Mouse (Mus musculus) ES-Bruce4 (cell line): ENCODE measurements around the gene Gpr63. TPM values are rescaled to one million over a fixed set of nuclear protein-coding genes. Genes with fewer than 3 reads are reported as not detected.
A peak's percentile ranks its signal among the peaks of the same experiment; 100 is the strongest.
"Not testable (repeated sequence)": the region's sequence is repeated elsewhere in the genome, so short reads cannot be mapped to it uniquely, and the experiment has no call there.

Source experiments
- H3K27ac ChIP-seq: 2 replicates; pipeline ENCODE4 v1.5.1; 2012; ENCODE audit warnings: low read length, inconsistent platforms; ENCODE audit not compliant: insufficient read depth
- H3K27me3 ChIP-seq: 2 replicates; pipeline ENCODE4 v1.6.1; 2012; ENCODE audit warnings: mild to moderate bottlenecking, low read length, inconsistent platforms; ENCODE audit not compliant: control insufficient read depth, poor library complexity, insufficient read depth, severe bottlenecking
- H3K36me3 ChIP-seq: 2 replicates; pipeline ENCODE4 v1.6.1; 2012; ENCODE audit warnings: inconsistent platforms, mild to moderate bottlenecking, low read length, moderate library complexity; ENCODE audit not compliant: control insufficient read depth, poor library complexity, insufficient read depth, severe bottlenecking
- H3K4me1 ChIP-seq: one replicate; pipeline ENCODE4 v1.8.1; 2011; ENCODE audit warnings: low read length; ENCODE audit not compliant: control insufficient read depth, insufficient read depth
- H3K4me3 ChIP-seq: 2 replicates; pipeline ENCODE4 v1.5.1; 2011; ENCODE audit warnings: low read depth, mild to moderate bottlenecking, low read length
- H3K9ac ChIP-seq: 2 replicates; pipeline ENCODE4 v1.6.1; 2012; ENCODE audit warnings: low read depth, mild to moderate bottlenecking, inconsistent platforms; ENCODE audit not compliant: poor library complexity, severe bottlenecking
- H3K9me3 ChIP-seq: replicated peaks from 2 replicates; pipeline ENCODE4 v1.6.1; 2012; ENCODE audit warnings: mild to moderate bottlenecking, low read length, inconsistent platforms; ENCODE audit not compliant: control insufficient read depth, poor library complexity, insufficient read depth, severe bottlenecking
- CTCF ChIP-seq: IDR thresholded peaks from one replicate; pipeline ENCODE4 v1.8.1; 2011; ENCODE audit warnings: low read depth, low read length
- EP300 ChIP-seq: IDR thresholded peaks from 2 replicates; pipeline ENCODE4 v1.6.1; 2011; ENCODE audit warnings: low read depth, low read length; ENCODE audit not compliant: insufficient read depth
- POLR2A ChIP-seq: IDR thresholded peaks from one replicate; pipeline ENCODE4 v1.8.1; 2011; ENCODE audit warnings: low read length; ENCODE audit not compliant: insufficient read depth
- polyA plus RNA-seq: library from polyadenylated mRNA; stranded (reverse); fragments of >200 nt; gene quantifications from 2 replicates; pipeline ENCODE4 v1.2.4, GENCODE M21; 2011; ENCODE audit warnings: low read depth; ENCODE audit not compliant: missing spikeins, insufficient read depth, insufficient read length

Gpr63 gene
- polyA plus RNA-seq, 1 experiment = 2.8 TPM

DNA sequence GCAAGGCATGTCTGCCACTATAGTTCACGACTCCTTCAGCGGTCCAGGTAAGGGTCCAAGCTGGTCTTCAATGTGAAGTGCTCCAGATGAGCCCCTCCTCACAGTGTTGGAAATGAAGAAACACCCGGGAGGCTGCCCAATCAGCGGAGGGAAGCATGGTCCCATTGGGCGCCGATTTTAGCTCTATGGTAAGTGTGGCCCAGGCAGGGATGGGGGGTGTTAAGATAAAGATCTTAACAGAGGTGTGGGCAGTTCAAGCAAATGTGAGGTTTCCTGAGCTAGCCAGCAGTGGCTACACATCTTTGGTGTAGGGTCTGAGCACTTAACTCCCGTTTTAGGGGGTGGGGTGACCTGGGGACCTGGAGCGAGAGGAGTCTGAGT lies 299 bp upstream of the Gpr63 start:
- TF ChIP-seq POLR2A = no peak
- TF ChIP-seq EP300 = no peak
- TF ChIP-seq CTCF = no peak
- Histone ChIP-seq H3K9ac (peak overlapping the region; percentile 96; the same call in 1 of the 2 replicates), H3K36me3 (no peaks in the 10 kb centered on the region), H3K4me1 (no peaks in the 10 kb centered on the region), H3K9me3 (no peaks in the 10 kb centered on the region), H3K27ac (no peak overlapping the region), H3K27me3 (peaks cover 3% of the 10 kb centered on the region), H3K4me3 (peak overlapping the region; percentile 40)

DNA sequence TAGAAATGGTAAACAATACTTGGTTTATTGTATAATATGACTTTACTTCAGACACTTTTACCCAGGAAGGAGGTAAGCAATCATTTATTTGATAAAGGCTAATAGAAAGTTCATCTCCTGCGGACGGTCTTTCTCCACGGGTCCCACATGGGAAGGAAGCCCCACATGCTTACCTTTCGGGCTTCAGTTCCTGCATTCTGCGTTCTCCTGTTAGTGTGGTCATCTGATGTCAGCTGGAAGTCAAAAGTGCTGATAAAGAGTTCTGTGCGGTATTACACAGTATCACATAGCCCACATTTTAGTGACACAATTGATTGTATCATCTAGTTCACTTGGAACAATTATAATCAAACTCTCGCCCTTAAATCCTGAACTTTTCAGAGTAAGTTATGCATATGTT lies 1.0 kb downstream of the Gpr63 start:
- no peak overlapping the region for H3K4me3 ChIP-seq
- no peaks in the 10 kb centered on the region for H3K9me3 ChIP-seq
- H3K36me3 ChIP-seq = no peaks in the 10 kb centered on the region
- H3K27me3 ChIP-seq = peaks cover 3% of the 10 kb centered on the region
- H3K9ac ChIP-seq = 0 out of 2 replicates have a peak overlapping the region, but pooled peaks have one; percentile 96
- TF ChIP-seq EP300 = no peak
- TF ChIP-seq CTCF = no peak
- no peak overlapping the region for H3K27ac ChIP-seq
- no peaks in the 10 kb centered on the region for H3K4me1 ChIP-seq

DNA sequence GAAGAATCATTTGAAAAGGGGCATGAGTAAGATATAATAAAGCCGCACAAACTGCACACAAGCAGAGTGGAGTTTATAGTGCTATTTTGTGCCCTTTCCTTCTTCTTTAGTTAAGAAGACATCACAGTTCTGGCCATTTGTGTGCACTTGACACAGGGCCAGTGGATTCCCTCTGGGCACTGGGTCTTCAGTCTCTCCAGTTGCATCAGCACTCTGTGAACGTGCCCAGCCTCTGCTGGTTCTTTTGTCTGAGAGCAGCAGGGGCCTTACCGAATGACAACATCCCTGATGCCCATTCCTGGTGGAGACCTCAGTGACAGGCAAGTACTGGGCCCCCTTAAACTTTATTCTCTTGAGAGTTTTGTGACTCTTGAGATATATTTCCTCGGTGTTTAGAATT lies 12.4 kb downstream of the Gpr63 start:
- no peak overlapping the region for H3K9ac ChIP-seq
- no peak overlapping the region for H3K27ac ChIP-seq
- no peaks in the 10 kb centered on the region for H3K27me3 ChIP-seq
- no peaks in the 10 kb centered on the region for H3K36me3 ChIP-seq
- H3K4me1 ChIP-seq = no peaks in the 10 kb centered on the region
- no peak for TF ChIP-seq CTCF
- TF ChIP-seq EP300 = no peak
- TF ChIP-seq POLR2A = no peak
- H3K4me3 ChIP-seq = no peak overlapping the region
- H3K9me3 ChIP-seq = no peaks in the 10 kb centered on the region

DNA sequence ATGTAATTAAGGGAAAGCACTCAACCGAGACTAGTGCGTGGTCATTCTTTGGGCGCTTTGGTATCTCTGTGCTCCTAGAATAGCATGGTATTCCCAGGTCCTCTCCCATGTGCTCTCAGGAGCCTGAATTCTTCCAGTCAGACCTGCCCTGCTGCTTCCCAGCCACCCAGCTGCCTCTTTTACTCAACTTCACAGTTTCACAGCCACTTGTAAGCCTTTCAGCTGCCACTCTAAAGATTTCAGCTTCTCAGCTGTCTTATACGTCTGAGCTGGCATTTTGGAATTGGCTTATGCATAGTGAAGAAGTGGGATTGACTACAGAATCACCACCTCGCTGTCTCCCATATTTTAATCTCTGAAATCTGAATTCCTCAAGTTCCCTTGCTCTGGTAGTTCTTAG lies 19.4 kb downstream of the Gpr63 start:
- H3K9me3 ChIP-seq = no peaks in the 10 kb centered on the region
- H3K9ac ChIP-seq = no peak overlapping the region
- H3K27me3 ChIP-seq = no peaks in the 10 kb centered on the region
- no peak overlapping the region for H3K4me3 ChIP-seq
- TF ChIP-seq EP300 (no peak), POLR2A (no peak), CTCF (no peak)
- H3K4me1 ChIP-seq = no peaks in the 10 kb centered on the region
- no peak overlapping the region for H3K27ac ChIP-seq
- no peaks in the 10 kb centered on the region for H3K36me3 ChIP-seq

DNA sequence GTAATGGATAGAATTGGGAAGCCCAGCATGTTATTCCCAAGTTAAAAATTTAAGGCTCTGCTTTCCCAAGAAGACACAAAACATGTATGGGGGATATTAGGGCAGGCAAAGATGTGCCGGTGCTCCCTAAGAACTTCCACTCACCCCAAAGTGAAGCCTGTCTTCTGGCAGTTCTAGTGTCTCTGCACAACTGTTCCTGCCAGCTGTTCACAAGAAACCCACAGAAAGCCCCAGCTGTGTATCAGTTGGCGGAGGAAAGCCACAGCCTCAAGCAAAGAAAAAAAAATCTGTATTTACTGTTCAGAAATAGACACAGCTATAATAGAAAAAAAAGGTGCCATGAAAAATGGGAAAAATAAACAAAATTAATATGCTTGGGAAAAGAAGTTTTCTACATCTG lies 25.3 kb downstream of the Gpr63 start:
- H3K27me3 ChIP-seq = no peaks in the 10 kb centered on the region
- no peak overlapping the region for H3K9ac ChIP-seq
- no peak overlapping the region for H3K27ac ChIP-seq
- TF ChIP-seq EP300 = no peak
- no peak for TF ChIP-seq POLR2A
- no peak for TF ChIP-seq CTCF
- H3K9me3 ChIP-seq = no peaks in the 10 kb centered on the region
- no peaks in the 10 kb centered on the region for H3K36me3 ChIP-seq
- no peak overlapping the region for H3K4me3 ChIP-seq
- H3K4me1 ChIP-seq = no peaks in the 10 kb centered on the region

DNA sequence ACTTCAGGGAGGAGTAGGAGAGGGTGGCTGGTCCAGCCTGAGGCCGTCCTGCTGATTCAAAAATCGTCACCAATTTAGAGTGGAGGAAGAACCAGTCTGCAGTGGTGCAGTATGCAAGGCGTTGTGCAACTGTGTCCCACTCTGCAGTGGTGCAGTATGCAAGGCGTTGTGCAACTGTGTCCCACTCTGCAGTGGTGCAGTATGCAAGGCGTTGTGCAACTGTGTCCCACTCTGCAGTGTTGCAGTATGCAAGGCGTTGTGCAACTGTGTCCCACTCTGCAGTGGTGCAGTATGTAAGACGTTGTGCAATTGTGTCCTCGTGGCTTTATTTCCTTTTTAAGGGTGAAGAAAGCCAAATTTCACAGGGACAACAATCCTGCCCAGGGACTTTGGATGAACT lies 43.1 kb downstream of the Gpr63 start:
- H3K27ac ChIP-seq, H3K4me3 ChIP-seq, H3K27me3 ChIP-seq, H3K9me3 ChIP-seq, H3K9ac ChIP-seq, H3K4me1 ChIP-seq, H3K36me3 ChIP-seq: not testable (repeated sequence)

DNA sequence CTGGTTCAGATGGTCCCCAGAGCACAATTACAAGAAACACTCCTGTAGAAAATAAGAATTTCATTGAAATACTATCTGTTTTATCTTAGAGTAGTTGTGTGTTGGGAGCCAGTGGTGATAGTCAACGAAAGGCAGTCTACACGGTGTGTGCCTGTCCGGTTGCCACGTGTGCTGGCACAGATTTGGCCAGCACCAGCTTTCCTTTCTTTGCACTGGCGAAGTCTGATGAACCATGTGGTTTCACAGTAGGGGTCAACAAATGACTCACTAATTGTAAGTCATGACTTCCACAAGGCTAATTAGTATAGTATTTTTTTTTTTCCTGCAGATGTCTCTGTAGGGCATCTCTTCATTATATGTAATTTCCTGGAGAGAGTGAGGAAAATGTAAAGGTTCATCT lies 45.6 kb downstream of the Gpr63 start:
- no peaks in the 10 kb centered on the region for H3K27me3 ChIP-seq
- no peaks in the 10 kb centered on the region for H3K36me3 ChIP-seq
- no peaks in the 10 kb centered on the region for H3K4me1 ChIP-seq
- no peaks in the 10 kb centered on the region for H3K9me3 ChIP-seq
- no peak overlapping the region for H3K27ac ChIP-seq
- H3K4me3 ChIP-seq = no peak overlapping the region
- TF ChIP-seq EP300 (no peak), POLR2A (no peak), CTCF (no peak)
- no peak overlapping the region for H3K9ac ChIP-seq
